Mouse (Mus musculus) liver, adult 2 months (tissue): ENCODE measurements around the gene Pbx4.

Source experiments
- CTCF ChIP-seq: fragments of 200-500 bp; IDR thresholded peaks from 2 replicates; pipeline ENCODE4 v1.5.1; 2011; ENCODE audit warnings: low read depth, low read length, control low read depth
- POLR2A ChIP-seq: fragments of 200-500 bp; IDR thresholded peaks from 2 replicates; pipeline ENCODE4 v1.6.1; 2011; ENCODE audit warnings: low read length, control low read depth; ENCODE audit not compliant: insufficient read depth; ENCODE audit errors: extremely low read depth

- TF ChIP-seq CTCF, result peak; percentile 62
- TF ChIP-seq POLR2A, result peak; percentile 61; the same call in 1 of the 2 replicates
Measured at GRCm38 (mm10) chr8:69901484-69902162, 69.3 kb downstream of the Pbx4 start.
